Mouse (Mus musculus) kidney, adult 2 months (tissue): Measurements from ENCODE around the gene Reg3d. TPM values are rescaled to one million over a fixed set of nuclear protein-coding genes. Genes with fewer than 3 reads are reported as not detected.

ENCODE experiments used
- DNase-seq: peaks from one replicate; pipeline ENCODE4 v3.0.0; 2021
- H3K27ac ChIP-seq: fragments of 200-500 bp; 2 replicates; pipeline ENCODE4 v1.5.1; 2012; ENCODE audit warnings: low read depth, low read length, control low read depth, inconsistent platforms; ENCODE audit not compliant: insufficient read depth
- H3K27me3 ChIP-seq: fragments of 200-500 bp; replicated peaks from 2 replicates; pipeline ENCODE4 v1.6.1; 2012; ENCODE audit warnings: mild to moderate bottlenecking, moderate library complexity, low read length, inconsistent platforms; ENCODE audit not compliant: control insufficient read depth, insufficient read depth
- H3K36me3 ChIP-seq: fragments of 200-500 bp; 2 replicates; pipeline ENCODE4 v1.6.1; 2012; ENCODE audit warnings: mild to moderate bottlenecking, moderate library complexity, low read length, inconsistent platforms; ENCODE audit not compliant: control insufficient read depth, insufficient read depth
- H3K4me1 ChIP-seq: fragments of 200-500 bp; 2 replicates; pipeline ENCODE4 v1.6.1; 2011; ENCODE audit warnings: low read length; ENCODE audit not compliant: control insufficient read depth, insufficient read depth
- H3K4me3 ChIP-seq: fragments of 200-500 bp; 2 replicates; pipeline ENCODE4 v1.5.1; 2011; ENCODE audit warnings: mild to moderate bottlenecking, low read depth, low read length, control low read depth; ENCODE audit not compliant: insufficient read depth
- CTCF ChIP-seq: fragments of 200-500 bp; conservative IDR thresholded peaks from 2 replicates; pipeline ENCODE4 v1.5.1; 2011; ENCODE audit warnings: low read depth, mild to moderate bottlenecking, control low read depth, low read length, moderate library complexity, mixed read lengths; ENCODE audit not compliant: insufficient read depth, insufficient read length
- POLR2A ChIP-seq: fragments of 200-500 bp; IDR thresholded peaks from one replicate; pipeline ENCODE4 v1.6.1; 2011; ENCODE audit warnings: low read depth, low read length, control low read depth
- WGBS: fragments of 180-500 bp; shearing (Covaris S2); methylation state at CpG from one replicate; pipeline ENCODE4 v1.1.7; 2018; 5-methylcytosine and 5-hydroxymethylcytosine counted together
- polyA plus RNA-seq: library from polyadenylated mRNA; depleted of rRNA; stranded (reverse); fragments of >200 nt; gene quantifications from 2 replicates; pipeline ENCODE4 v1.2.3, GENCODE M21; 2012; rRNA removed

Reg3d gene
- polyA plus RNA-seq, 1 experiment, result not detected

GRCm38 (mm10) chr6:78341689-78342088 lies 37.0 kb downstream of the Reg3d start:
- H3K27me3 ChIP-seq, result no peaks in the 10 kb centered on the region
- no peaks in the 10 kb centered on the region for H3K36me3 ChIP-seq
- WGBS, result 57% methylated on average over 2 of the region's 2 CpGs
- TF ChIP-seq POLR2A (no peak), CTCF (no peak)
- H3K27ac ChIP-seq, result no peak overlapping the region
- no peak for DNase-seq
- no peaks in the 10 kb centered on the region for H3K4me1 ChIP-seq
- H3K4me3 ChIP-seq, result no peak overlapping the region

- Histone ChIP-seq H3K27me3 (no peaks in the 10 kb centered on the region), H3K4me3 (no peak overlapping the region), H3K4me1 (no peaks in the 10 kb centered on the region), H3K36me3 (no peaks in the 10 kb centered on the region), H3K27ac (no peak overlapping the region)
- no peak for TF ChIP-seq CTCF
- DNase-seq, result no peak
Measured at GRCm38 (mm10) chr6:78340296-78340695, 38.4 kb downstream of the Reg3d start.

- Histone ChIP-seq H3K4me3 (no peak overlapping the region), H3K27ac (no peak overlapping the region), H3K4me1 (no peaks in the 10 kb centered on the region), H3K27me3 (no peaks in the 10 kb centered on the region), H3K36me3 (no peaks in the 10 kb centered on the region)
- 28% methylated on average over 7 of the region's 7 CpGs for WGBS
- DNase-seq, result peak; percentile 22
- TF ChIP-seq POLR2A, result no peak
- 0 out of 2 replicates have a peak, but pooled peaks have one; percentile 27 for TF ChIP-seq CTCF
Measured at GRCm38 (mm10) chr6:78331919-78332569, 46.6 kb downstream of the Reg3d start.

- no peaks in the 10 kb centered on the region for H3K36me3 ChIP-seq
- no peak for DNase-seq
- H3K4me1 ChIP-seq, result no peaks in the 10 kb centered on the region
- TF ChIP-seq CTCF (no peak), POLR2A (no peak)
- WGBS, result 58% methylated on average over 2 of the region's 2 CpGs
- H3K4me3 ChIP-seq, result no peak overlapping the region
- no peak overlapping the region for H3K27ac ChIP-seq
- no peaks in the 10 kb centered on the region for H3K27me3 ChIP-seq
Measured at GRCm38 (mm10) chr6:78329166-78329565, 49.5 kb downstream of the Reg3d start.

- H3K4me1 ChIP-seq, result no peaks in the 10 kb centered on the region
- H3K27ac ChIP-seq, result no peak overlapping the region
- DNase-seq, result no peak
- no peaks in the 10 kb centered on the region for H3K36me3 ChIP-seq
- no peaks in the 10 kb centered on the region for H3K27me3 ChIP-seq
- H3K4me3 ChIP-seq, result no peak overlapping the region
- no peak for TF ChIP-seq CTCF
- TF ChIP-seq POLR2A, result no peak
Measured at GRCm38 (mm10) chr6:78327798-78328197, 50.9 kb downstream of the Reg3d start.

Other genes with a start within 250 kb of the Reg3d start
- gene Reg3b, start 8.2 kb downstream of the Reg3d start, polyA plus RNA-seq, result not detected in 2 replicates
- not detected in 2 replicates for gene Reg3a, start 1.8 kb upstream of the Reg3d start, polyA plus RNA-seq
- gene Reg2, start 16.8 kb upstream of the Reg3d start, polyA plus RNA-seq, result not detected in 2 replicates
- not detected in 2 replicates for gene Reg1, start 43.8 kb upstream of the Reg3d start, polyA plus RNA-seq
- gene Reg3g, start 90.0 kb upstream of the Reg3d start, polyA plus RNA-seq, result 0.12 TPM in 1 of 2 replicates, not detected in the other